Mouse (Mus musculus): ENCODE data around the gene Foxp2.
A peak's percentile ranks its signal among the peaks of the same experiment; 100 is the strongest.

The Foxp2 gene

GRCm38 (mm10) chr6:15101548-15101947 is 200.4 kb downstream of the Foxp2 start:
- DNase-seq (ENCODE audit: low read depth, low spot score): no peak

- no peak for DNase-seq (ENCODE audit: low read depth, low spot score)
These were observed 219.8 kb downstream of the Foxp2 start for GRCm38 (mm10) chr6:15120916-15121315.

GRCm38 (mm10) chr6:15121339-15121738 is 220.2 kb downstream of the Foxp2 start:
- DNase-seq (ENCODE audit: low read depth, low spot score): no peak

DNA sequence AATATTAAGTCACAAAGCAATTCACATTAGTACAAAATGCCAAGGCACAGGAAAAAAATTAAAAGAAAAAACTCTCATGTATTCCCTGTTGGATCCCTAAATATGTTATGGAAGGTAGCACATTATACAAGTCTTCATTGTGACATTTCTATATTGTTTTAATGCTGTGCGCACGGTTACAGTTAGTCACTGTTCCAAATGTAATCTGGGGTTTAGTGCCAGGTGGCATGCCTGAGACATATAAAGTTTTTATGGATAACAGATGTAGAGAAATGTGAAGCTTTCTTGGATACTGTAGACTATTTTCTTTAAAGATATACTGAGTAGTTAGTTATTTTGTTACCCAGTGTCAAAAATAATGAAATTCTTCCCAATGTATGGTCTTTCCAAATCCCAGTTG is 229.0 kb downstream of the Foxp2 start:
- DNase-seq (ENCODE audit: low read depth, low spot score): no peak

DNA sequence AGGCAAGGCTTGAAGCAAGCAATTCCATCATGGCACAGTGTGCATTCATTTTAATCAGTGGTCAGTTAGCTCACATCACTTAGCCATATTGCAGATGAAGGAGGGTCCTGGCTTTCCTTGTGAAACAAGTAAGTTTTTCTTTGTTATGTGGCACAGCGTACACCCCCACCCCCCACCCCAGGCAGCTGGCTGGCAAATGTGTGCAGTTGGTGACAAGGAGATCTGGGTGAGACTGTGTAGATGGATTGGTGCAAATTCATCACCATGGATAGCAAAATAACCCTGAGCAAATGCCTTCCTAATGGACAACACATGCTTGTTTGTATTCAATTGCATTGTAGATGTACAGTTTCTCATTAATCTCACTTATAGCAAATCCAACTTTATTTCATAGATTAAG is 240.9 kb downstream of the Foxp2 start:
- no peak for DNase-seq (ENCODE audit: low read depth, low spot score)

DNA sequence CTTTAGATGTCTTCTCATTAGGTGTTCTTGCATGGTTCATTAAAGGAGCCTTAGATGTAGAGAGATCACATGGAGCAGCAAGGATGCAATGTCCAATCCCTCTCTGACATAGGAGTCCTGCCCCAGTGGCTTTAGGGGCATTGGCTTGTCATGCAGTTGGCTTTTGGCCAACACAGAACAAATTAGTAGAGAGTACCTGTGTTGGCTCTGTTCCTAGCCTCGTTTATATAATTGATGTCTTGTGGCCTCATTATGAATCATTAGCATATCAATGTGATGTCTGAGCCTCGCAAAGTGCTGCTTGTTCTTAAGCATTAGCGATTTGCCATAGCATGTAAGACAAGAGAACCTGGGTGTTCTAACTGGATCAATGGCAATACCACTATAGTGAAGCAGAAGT is 250.5 kb downstream of the Foxp2 start:
- DNase-seq (ENCODE audit: low read depth, low spot score): no peak

DNA sequence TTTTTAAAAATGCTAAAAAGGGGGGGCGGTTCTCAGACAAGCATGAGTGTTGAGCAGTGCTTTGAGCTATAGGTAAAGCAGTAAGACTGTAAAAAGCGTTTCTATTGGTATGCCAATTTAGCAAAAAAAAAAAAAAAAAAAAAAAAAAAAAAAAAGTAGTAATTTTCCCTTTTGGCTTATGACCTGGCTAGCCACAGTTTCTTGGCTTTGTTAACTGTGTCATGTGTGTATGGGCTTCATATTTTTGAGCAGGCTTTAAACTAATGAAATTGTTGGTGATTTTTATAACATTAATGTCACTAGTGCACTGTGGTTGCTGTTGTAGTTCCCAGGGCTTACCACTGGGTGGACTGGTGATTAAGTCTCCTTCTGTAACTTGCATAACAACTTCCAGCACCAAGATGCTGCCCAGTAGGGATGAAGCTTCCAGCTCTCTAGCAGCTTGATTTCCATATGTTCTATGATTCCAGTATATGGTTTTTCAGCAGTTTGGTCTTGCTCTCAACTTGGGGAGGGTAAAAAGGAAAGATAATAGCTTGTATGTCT is 262.4 kb downstream of the Foxp2 start:
- DNase-seq (ENCODE audit: low read depth, low spot score): no peak

GRCm38 (mm10) chr6:15176754-15177153 is 275.6 kb downstream of the Foxp2 start:
- no peak for DNase-seq (ENCODE audit: low read depth, low spot score)

DNA sequence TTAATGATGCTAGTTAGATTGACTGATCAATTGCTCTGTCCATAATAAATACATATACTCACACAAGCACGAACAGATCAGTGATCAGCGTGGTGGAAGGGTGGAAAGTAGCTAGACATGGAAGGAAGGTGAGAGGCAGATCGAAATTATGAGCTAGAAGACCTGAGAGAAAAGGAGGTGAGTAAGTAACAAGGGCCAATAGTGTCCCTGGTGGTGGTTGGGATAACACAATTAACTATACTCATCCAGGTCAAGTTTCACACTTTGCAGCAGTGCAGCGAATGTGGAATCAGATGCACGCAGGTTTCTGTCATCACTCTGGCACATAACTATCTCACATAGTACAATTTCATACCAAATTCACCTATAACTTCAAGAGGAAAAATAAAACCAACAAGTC is 291.7 kb downstream of the Foxp2 start:
- DNase-seq (ENCODE audit: low read depth, low spot score): no peak

DNA sequence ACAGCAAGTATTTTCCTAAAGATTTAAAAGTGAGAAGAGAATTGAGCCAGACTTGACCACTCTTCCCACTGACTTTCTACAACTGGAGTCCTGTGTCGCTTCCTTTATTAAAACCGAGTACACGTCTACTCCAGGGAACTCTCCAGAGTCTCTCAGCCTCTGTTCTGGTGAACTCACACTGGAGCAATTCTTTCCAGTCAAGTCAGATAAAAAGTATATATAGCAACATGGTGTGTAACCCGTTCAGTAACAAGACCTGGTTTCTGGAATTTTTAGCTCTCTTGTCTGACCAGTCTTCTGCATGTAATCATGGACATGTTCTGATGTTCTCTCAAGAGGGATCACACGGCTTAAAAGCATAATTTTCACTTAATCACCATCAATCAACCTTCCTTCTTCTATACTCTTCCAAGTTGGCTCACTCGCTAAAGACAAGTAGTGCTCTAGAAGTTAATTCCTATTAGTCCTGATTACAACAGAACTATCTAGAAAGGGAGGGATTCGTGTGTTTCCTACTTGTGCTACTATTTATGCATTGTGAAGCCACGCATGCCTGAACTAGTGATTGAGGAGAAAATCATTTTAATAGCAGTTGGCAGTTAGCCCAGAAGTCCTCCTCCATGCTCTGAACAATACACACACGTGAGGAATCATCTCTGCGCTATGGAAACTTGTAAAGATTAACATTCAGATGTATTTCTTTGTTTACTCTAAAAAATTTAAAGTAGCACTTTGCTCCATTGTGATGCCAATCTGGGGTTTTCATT is 341.2 kb downstream of the Foxp2 start:
- DNase-seq (ENCODE audit: low read depth, low spot score): no peak

- DNase-seq (ENCODE audit: low read depth, low spot score): no peak
These were observed 356.2 kb downstream of the Foxp2 start for GRCm38 (mm10) chr6:15257393-15257792.

DNA sequence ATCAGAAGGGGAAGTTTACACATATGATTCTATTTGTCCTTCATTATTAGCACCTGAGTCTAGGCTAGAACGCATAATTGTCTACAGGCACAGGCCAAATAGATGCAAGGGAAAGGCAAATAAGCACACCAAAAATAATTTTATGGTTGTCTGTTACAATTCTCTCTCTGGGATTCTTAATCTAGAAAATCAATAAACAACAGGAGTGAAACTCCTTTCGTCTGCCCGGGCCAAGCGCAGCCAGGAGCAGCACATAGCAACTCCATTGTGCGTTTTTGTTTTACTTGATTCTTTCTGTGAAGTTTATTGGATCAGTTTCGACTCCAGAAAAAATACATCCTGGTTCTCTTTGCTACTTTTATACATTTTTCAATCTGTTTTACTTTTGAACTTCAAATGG is 356.7 kb downstream of the Foxp2 start:
- no peak for DNase-seq (ENCODE audit: low read depth, low spot score)

GRCm38 (mm10) chr6:15268136-15268535 is 367.0 kb downstream of the Foxp2 start:
- DNase-seq (ENCODE audit: low read depth, low spot score): no peak

DNA sequence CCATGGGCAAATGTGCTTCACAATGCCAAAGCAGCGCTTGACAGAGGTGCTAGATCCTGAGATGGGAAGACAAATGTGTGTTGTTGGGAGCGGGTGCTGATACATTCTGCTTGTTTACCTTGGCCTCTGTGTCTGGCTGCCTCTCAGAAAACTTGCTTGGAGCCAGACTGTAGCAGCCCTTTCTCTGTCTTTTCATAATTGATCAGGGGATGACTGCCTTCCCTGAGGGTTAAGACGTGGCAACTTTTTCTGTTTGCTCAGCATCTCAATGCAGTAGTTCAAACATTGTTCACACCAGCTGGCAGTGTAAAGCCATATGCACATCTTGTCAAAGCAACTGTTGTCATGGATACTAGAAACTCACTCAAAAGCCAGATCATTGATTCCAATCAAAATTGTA is 384.1 kb downstream of the Foxp2 start:
- DNase-seq (ENCODE audit: low read depth, low spot score): no peak

DNA sequence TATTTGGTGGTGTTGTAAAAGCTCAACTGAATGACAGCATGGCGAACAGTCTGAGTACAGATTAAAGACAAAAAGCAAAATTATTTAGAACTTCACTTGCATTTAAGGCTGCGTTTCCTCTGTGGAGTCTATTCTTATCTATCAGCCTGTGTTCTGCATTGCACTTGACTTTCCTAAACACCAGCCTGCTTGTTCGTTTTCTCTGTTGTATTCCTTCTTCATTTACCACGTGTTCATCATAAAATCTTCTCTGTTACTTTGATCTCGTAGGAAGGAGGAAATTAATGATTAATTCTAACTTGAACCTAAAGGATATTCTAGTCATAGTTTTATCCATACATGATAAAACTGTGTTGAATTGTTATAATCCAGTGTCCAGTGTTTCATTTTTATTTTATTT is 392.9 kb downstream of the Foxp2 start:
- DNase-seq (ENCODE audit: low read depth, low spot score): no peak

DNA sequence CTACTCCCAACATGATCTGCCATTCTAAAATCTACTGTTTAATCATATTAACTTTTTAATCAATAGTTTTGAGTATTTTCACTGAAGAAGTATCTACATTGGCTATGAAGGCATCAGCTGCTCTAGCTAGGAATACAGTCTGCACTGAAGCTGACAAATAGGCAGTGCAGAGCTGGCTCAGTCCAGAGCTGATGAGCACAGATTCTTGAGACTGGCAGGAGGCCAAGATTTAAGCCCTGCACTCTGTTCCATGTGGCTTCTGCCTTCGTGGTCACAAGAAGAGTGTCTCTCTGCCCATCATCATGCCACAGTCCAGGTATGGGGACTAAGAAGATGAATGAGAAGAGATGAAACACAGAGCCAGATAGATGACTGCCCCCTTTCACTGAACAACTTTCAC is 398.1 kb downstream of the Foxp2 start:
- DNase-seq (ENCODE audit: low read depth, low spot score): peak; percentile 9

GRCm38 (mm10) chr6:15310671-15311070 is 409.5 kb downstream of the Foxp2 start:
- DNase-seq (ENCODE audit: low read depth, low spot score): no peak

- no peak for DNase-seq (ENCODE audit: low read depth, low spot score)
These were observed 415.8 kb downstream of the Foxp2 start for GRCm38 (mm10) chr6:15316948-15317347.

- no peak for DNase-seq (ENCODE audit: low read depth, low spot score)
These were observed 417.2 kb downstream of the Foxp2 start for GRCm38 (mm10) chr6:15318343-15318742.

GRCm38 (mm10) chr6:15321551-15321974 is 420.4 kb downstream of the Foxp2 start:
- no peak for DNase-seq (ENCODE audit: low read depth, low spot score)

GRCm38 (mm10) chr6:15323099-15323498 is 421.9 kb downstream of the Foxp2 start:
- DNase-seq (ENCODE audit: low read depth, low spot score): no peak

DNA sequence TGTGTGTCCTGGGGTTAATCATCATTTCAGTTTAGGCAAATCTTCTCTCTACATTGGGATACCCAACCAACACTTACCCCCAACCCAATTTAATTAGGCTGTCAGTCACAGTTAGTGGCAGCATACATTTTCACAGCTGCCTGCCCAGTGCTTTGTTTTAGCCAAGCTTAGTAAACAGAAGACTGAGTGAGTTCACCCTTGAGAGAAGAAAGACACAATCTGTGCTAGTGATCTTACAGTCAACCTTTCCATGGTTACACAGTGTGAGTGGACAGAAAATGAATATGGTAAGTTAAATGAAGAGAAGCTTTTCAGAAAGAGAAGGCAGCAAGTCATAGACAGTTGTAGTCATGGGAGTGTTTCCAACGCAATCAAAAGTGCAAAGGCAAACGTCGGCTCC is 446.6 kb downstream of the Foxp2 start:
- DNase-seq (ENCODE audit: low read depth, low spot score): no peak

DNA sequence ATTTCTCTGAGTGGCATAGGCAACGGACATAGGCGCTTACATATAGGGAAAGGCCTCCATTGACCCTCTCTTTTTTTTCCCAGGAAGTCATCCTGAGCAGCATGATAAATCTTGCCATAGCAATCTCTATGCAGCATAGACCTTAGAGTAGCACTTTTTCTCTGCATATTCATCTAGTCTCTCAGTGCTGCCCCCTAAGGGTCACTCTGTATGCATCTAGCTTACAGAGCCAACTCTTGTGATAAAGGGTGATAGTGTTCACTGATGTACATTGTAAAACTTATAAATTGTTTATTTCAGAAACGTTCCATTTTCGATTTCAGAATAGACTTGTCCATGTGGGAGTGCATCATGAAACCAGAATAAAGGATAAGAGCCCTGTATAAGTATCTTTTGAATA is 454.7 kb downstream of the Foxp2 start:
- DNase-seq (ENCODE audit: low read depth, low spot score): no peak

DNA sequence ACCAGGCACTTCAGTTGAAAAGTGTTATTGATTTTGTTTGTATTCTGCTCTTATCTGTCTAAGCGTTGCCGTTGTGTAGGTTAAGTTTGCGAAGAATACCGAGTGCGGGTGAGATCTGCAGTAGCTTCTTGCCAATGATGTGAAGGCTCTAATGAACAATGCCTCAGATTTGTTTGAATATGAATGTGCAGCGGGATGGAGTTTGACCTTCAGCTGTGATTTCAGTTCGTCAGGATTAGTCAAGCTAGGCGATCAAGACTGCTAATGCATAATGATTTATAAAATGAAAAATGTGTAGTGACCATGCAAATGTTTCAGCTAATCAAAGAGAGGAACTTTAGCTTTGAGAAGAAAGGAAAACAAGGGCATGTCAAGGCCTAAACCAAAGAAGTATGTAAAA is 469.1 kb downstream of the Foxp2 start:
- no peak for DNase-seq (ENCODE audit: low read depth, low spot score)
